ENCODE assay signal across 1 mouse cellular context in the genomic region with DNA sequence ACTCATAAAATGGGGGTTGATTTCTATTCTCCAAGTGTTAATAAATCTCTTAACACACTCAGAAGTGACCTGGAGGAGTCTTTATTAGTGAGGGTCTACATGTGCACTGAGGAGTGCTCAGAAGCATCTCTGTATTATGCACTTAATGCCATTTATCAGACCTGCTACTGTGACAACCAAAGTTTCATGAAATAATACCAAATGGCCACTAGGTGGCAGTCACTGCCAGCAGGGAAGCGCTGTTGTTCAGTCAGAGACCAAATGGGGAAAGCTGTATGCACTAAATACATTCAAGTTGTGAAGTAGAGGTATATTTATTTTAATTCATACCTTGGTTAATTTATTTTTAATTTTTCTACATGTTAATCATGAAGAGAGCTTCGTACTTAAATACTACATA.
TF ChIP-seq lines count a peak whose summit lies in the region.

No protein-coding gene starts in this region.

TF ChIP-seq in MEL, 35 proteins besides CTCF, POLR2A, EP300 and RAD21 (continued from another document):
- TF ChIP-seq TCF12 (IDR thresholded peaks at IDR 0.05; ENCODE audit: low read depth, low read length) = no peak
- TF ChIP-seq POLR2AphosphoS2 (IDR thresholded peaks at IDR 0.05; ENCODE audit: low read length) = no peak
- TF ChIP-seq MXI1 (IDR thresholded peaks at IDR 0.05; ENCODE audit: low read depth, low read length) = no peak
- no peak for TF ChIP-seq ZMIZ1 (IDR thresholded peaks at IDR 0.05; ENCODE audit: low read depth, low read length)
- no peak; the same call in 1 of the 2 replicates for TF ChIP-seq JUND (IDR thresholded peaks at IDR 0.05; ENCODE audit: low read depth, low read length)
- TF ChIP-seq RCOR1 (IDR thresholded peaks at IDR 0.05; ENCODE audit: low read depth, low read length) = no peak
- TF ChIP-seq MYC (IDR thresholded peaks at IDR 0.05; ENCODE audit: low read depth, low read length) = no peak
- TF ChIP-seq USF2 (IDR thresholded peaks at IDR 0.05; ENCODE audit: borderline replicate concordance in 1 of 2, insufficient read depth in 1 of 2, low read depth in 1 of 2, low read length in 2 of 2) = no peak
- TF ChIP-seq HCFC1 (IDR thresholded peaks at IDR 0.05; ENCODE audit: low read depth, low read length) = peak; percentile 32; the same call in 1 of the 2 replicates
